Mouse (Mus musculus) C2C12 (cell line): ENCODE measurements around the gene Cfap299. TPM values are rescaled to one million over a fixed set of nuclear protein-coding genes. Genes with fewer than 3 reads are reported as not detected.
A peak's percentile ranks its signal among the peaks of the same experiment; 100 is the strongest.

ENCODE experiments used
- H3K27me3 ChIP-seq: one replicate; pipeline ENCODE4 v1.6.1; 2011; ENCODE audit not compliant: control insufficient read depth, insufficient read depth, insufficient read length
- H3K36me3 ChIP-seq: one replicate; pipeline ENCODE4 v1.6.1; 2011; ENCODE audit not compliant: control insufficient read depth, insufficient read depth
- H3K4me3 ChIP-seq: one replicate; pipeline ENCODE4 v1.5.1; 2011; ENCODE audit warnings: mild to moderate bottlenecking, control low read depth; ENCODE audit not compliant: poor library complexity, insufficient read depth, severe bottlenecking
- H3K79me2 ChIP-seq: one replicate; pipeline ENCODE4 v1.6.1; 2011; ENCODE audit not compliant: control insufficient read depth, insufficient read depth
- H3K79me3 ChIP-seq: one replicate; pipeline ENCODE4 v1.6.1; 2011; ENCODE audit warnings: low read depth, control low read depth
- H3ac ChIP-seq: one replicate; pipeline ENCODE3; 2011; ENCODE audit warnings: low read depth; ENCODE audit not compliant: control insufficient read depth, insufficient read length
- CEBPB ChIP-seq: IDR thresholded peaks from one replicate; pipeline ENCODE4 v1.6.1; 2011; ENCODE audit warnings: low read depth, mild to moderate bottlenecking, control low read depth, moderate library complexity
- CTCF ChIP-seq: IDR thresholded peaks from one replicate; pipeline ENCODE4 v1.5.1; 2011; ENCODE audit not compliant: control insufficient read depth, insufficient read depth, insufficient read length
- FOSL1 ChIP-seq: IDR thresholded peaks from one replicate; pipeline ENCODE4 v1.8.0; 2011; ENCODE audit warnings: mild to moderate bottlenecking, low read length; ENCODE audit not compliant: poor library complexity, insufficient read depth, severe bottlenecking
- MAX ChIP-seq: IDR thresholded peaks from one replicate; pipeline ENCODE4 v1.6.1; 2011; ENCODE audit warnings: mild to moderate bottlenecking, control low read depth
- MYOD1 ChIP-seq: IDR thresholded peaks from one replicate; pipeline ENCODE4 v1.6.1; 2011; ENCODE audit warnings: low read depth; ENCODE audit not compliant: control insufficient read depth, insufficient read length
- MYOG ChIP-seq: IDR thresholded peaks from one replicate; pipeline ENCODE4 v1.6.1; 2011; ENCODE audit not compliant: control insufficient read depth, insufficient read length; ENCODE audit errors: extremely low read depth
- USF1 ChIP-seq: IDR thresholded peaks from one replicate; pipeline ENCODE4 v1.6.1; 2011; ENCODE audit warnings: low read depth, mild to moderate bottlenecking, control low read depth, moderate library complexity
- long read RNA-seq, 2 experiments: library from polyadenylated mRNA; unstranded; transcript quantifications; one replicate each; pipeline ENCODE4 v2.0.0; 2019 to 2020
- polyA plus RNA-seq: library from polyadenylated mRNA; unstranded; fragments of >200 nt; fragmentation: generic; extraction: Trizol; gene quantifications from one replicate; pipeline ENCODE4 v1.2.1, GENCODE M21; 2012; ENCODE audit warnings: missing spikeins

Cfap299 gene
- 0.09 TPM for polyA plus RNA-seq
- long read RNA-seq, experiment 1 = 0 reads
- long read RNA-seq, experiment 2 = 0 reads

GRCm38 (mm10) chr5:98328848-98329624 lies at the start of gene Cfap299:
TSS of gene Cfap299 (plus strand) at chr5:98329304.
- no peaks in the 10 kb centered on the region for H3K36me3 ChIP-seq
- H3ac ChIP-seq = peak within 1 kb of the TSS; percentile 49
- H3K79me3 ChIP-seq = no peaks in the 10 kb centered on the region
- H3K27me3 ChIP-seq = no peaks in the 10 kb centered on the region
- H3K79me2 ChIP-seq = no peaks in the 10 kb centered on the region
- peak within 1 kb of the TSS; percentile 40 for H3K4me3 ChIP-seq
- TF ChIP-seq MYOG (no peak), CTCF (peak; percentile 98), USF1 (peak; percentile 29)

DNA sequence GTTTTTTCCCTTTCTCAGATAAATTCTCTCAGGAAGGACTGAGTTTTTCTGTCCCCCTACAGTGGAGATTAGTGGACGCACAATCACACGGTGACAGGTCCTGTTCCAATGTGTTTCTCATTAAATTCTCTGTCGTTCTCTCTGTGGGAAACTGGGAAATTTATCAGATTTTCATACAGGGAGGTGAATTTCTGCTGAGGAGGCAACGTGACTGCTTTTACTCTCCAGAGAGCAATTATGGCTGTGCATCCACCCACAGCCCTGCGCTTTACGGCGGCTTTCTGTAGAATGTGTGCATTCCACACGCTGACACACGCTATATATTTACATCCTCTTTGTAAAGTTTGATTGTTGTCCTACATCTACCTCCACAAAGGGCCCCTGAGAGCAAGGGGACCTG lies 47.1 kb upstream of the Cfap299 start:
- Histone ChIP-seq H3ac (no peak overlapping the region), H3K4me3 (no peak overlapping the region), H3K36me3 (no peaks in the 10 kb centered on the region), H3K27me3 (no peaks in the 10 kb centered on the region), H3K79me3 (no peaks in the 10 kb centered on the region), H3K79me2 (no peaks in the 10 kb centered on the region)
- TF ChIP-seq MYOD1 = no peak

DNA sequence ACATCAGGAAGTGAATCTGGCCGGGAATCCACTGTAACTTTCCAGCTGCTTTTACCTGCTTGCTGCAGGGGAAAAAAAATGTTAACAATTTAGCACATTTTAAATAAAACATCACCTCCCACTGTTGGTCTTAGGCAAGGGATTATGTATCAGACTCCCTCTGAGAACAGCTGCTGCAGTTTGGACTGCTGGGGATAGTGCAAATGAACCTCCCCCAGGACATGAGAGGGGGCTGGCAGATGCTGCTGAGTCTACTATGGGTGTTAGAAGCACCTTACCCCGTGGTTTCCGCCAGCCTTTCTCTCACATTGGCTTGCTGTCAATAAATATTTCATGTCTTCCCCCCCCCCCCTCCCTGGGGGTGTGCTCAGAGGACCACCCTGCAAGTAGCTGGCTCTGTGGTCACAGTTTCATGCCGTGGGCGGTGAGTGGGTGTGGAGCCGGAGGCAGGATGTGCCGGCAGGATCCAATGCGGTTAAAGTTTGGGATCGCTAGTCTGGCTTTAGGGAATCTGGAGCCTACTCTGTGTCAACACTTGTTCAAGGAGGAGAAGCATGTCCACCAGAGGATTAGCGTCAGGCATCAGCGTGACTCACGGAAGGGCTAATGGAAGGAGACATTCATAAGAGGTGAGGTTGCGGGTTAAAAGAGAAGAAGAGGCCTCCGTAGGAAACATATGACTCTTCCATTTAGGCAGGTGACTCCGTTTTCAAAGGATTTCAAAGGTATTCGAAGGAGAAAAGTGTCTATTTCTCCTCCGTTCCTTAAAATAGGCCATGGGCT lies 45.2 kb upstream of the Cfap299 start:
- Histone ChIP-seq H3K4me3 (no peak overlapping the region), H3K36me3 (no peaks in the 10 kb centered on the region), H3K27me3 (no peaks in the 10 kb centered on the region), H3K79me2 (no peaks in the 10 kb centered on the region), H3K79me3 (no peaks in the 10 kb centered on the region), H3ac (no peak overlapping the region)
- TF ChIP-seq MYOD1 (peak; percentile 63), MYOG (no peak)

- no peaks in the 10 kb centered on the region for H3K36me3 ChIP-seq
- TF ChIP-seq MYOG (no peak), FOSL1 (peak; percentile 55), MYOD1 (peak; percentile 62), CEBPB (peak; percentile 13)
- no peak overlapping the region for H3K4me3 ChIP-seq
- no peaks in the 10 kb centered on the region for H3K27me3 ChIP-seq
- H3K79me3 ChIP-seq = no peaks in the 10 kb centered on the region
- no peaks in the 10 kb centered on the region for H3K79me2 ChIP-seq
- H3ac ChIP-seq = no peak overlapping the region
These were observed 38.5 kb upstream of the Cfap299 start for GRCm38 (mm10) chr5:98290642-98291041.

GRCm38 (mm10) chr5:98292388-98293048 lies 36.6 kb upstream of the Cfap299 start:
- Histone ChIP-seq H3K36me3 (no peaks in the 10 kb centered on the region), H3K79me2 (no peaks in the 10 kb centered on the region), H3K79me3 (no peaks in the 10 kb centered on the region), H3ac (no peak overlapping the region), H3K27me3 (no peaks in the 10 kb centered on the region), H3K4me3 (no peak overlapping the region)
- no peak for TF ChIP-seq USF1
- no peak for TF ChIP-seq FOSL1
- TF ChIP-seq CTCF = no peak
- no peak for TF ChIP-seq MYOG
- no peak for TF ChIP-seq MAX
- no peak for TF ChIP-seq CEBPB
- TF ChIP-seq MYOD1 = no peak

GRCm38 (mm10) chr5:98293049-98293715 lies 35.9 kb upstream of the Cfap299 start:
- H3K4me3 ChIP-seq = no peak overlapping the region
- TF ChIP-seq CEBPB (no peak), CTCF (no peak), USF1 (no peak), MYOG (no peak), FOSL1 (no peak), MYOD1 (no peak), MAX (no peak)

More at GRCm38 (mm10) chr5:98293049-98293715, 35.9 kb upstream of the Cfap299 start:
- Histone ChIP-seq H3K27me3 (no peaks in the 10 kb centered on the region), H3K79me2 (no peaks in the 10 kb centered on the region), H3K79me3 (no peaks in the 10 kb centered on the region), H3K36me3 (no peaks in the 10 kb centered on the region), H3ac (no peak overlapping the region)
